Mouse (Mus musculus) layer of hippocampus, postnatal 10 days (tissue): ENCODE results near the gene Gm20388. TPM values are rescaled to one million over a fixed set of nuclear protein-coding genes. Genes with fewer than 3 reads are reported as not detected.

ENCODE experiments used
- DNase-seq, 2 experiments: peaks; one replicate each; pipeline ENCODE4 v3.0.0; 2021; ENCODE audit warnings: low spot score in 2 of 2
- total RNA-seq, 2 experiments: library from RNA; stranded (reverse); gene quantifications; 2 replicates each; pipeline ENCODE4 v1.2.3; 2021

The Gm20388 gene
- total RNA-seq, 2 experiments from 2014 or later: not detected

GRCm38 (mm10) chr8:121002871-121003539 lies 1092.4 kb downstream of the Gm20388 start:
- no peak for DNase-seq

GRCm38 (mm10) chr8:121003639-121004038 lies 1093.0 kb downstream of the Gm20388 start:
- no peak for DNase-seq

GRCm38 (mm10) chr8:121013318-121013717 lies 1102.7 kb downstream of the Gm20388 start:
- no peak for DNase-seq

- DNase-seq: peak; percentile 54 to 61
These were observed 1106.0 kb downstream of the Gm20388 start for GRCm38 (mm10) chr8:121016621-121017020.

GRCm38 (mm10) chr8:121018236-121018635 lies 1107.6 kb downstream of the Gm20388 start:
- no peak for DNase-seq

- no peak for DNase-seq
These were observed 1110.8 kb downstream of the Gm20388 start for GRCm38 (mm10) chr8:121021488-121021887.

GRCm38 (mm10) chr8:121023003-121023402 lies 1112.4 kb downstream of the Gm20388 start:
- DNase-seq: no peak

GRCm38 (mm10) chr8:121023736-121024135 lies 1113.1 kb downstream of the Gm20388 start:
- no peak for DNase-seq

GRCm38 (mm10) chr8:121025486-121025885 lies 1114.8 kb downstream of the Gm20388 start:
- DNase-seq: no peak

GRCm38 (mm10) chr8:121027787-121028186 lies 1117.1 kb downstream of the Gm20388 start:
- DNase-seq: no peak

GRCm38 (mm10) chr8:121029076-121029475 lies 1118.4 kb downstream of the Gm20388 start:
- no peak for DNase-seq

GRCm38 (mm10) chr8:121030496-121031040 lies 1119.9 kb downstream of the Gm20388 start:
- DNase-seq: peak; percentile 48 to 49

- DNase-seq: no peak
These were observed 1122.8 kb downstream of the Gm20388 start for GRCm38 (mm10) chr8:121033299-121034013.

- no peak for DNase-seq
These were observed 1125.0 kb downstream of the Gm20388 start for GRCm38 (mm10) chr8:121035611-121036010.

- no peak for DNase-seq
These were observed 1133.2 kb downstream of the Gm20388 start for GRCm38 (mm10) chr8:121043719-121044440.

GRCm38 (mm10) chr8:121047441-121047840 lies 1136.8 kb downstream of the Gm20388 start:
- DNase-seq: no peak

GRCm38 (mm10) chr8:121058081-121058480 lies 1147.4 kb downstream of the Gm20388 start:
- DNase-seq: no peak

- no peak for DNase-seq
These were observed 1148.5 kb downstream of the Gm20388 start for GRCm38 (mm10) chr8:121059098-121059497.

- no peak for DNase-seq
These were observed 1151.9 kb downstream of the Gm20388 start for GRCm38 (mm10) chr8:121062521-121062920.

GRCm38 (mm10) chr8:121063649-121064048 lies 1153.0 kb downstream of the Gm20388 start:
- DNase-seq: no peak

GRCm38 (mm10) chr8:121071454-121071853 lies 1160.8 kb downstream of the Gm20388 start:
- DNase-seq: no peak
